Mouse (Mus musculus): ENCODE measurements at regions not wholly inside any gene's neighbourhood (a gene's known extent, or its start where the extent isn't known, plus 50 kb on each side); places are given as distances from the start of the nearest gene placed in this dataset.
A peak's percentile ranks its signal among the peaks of the same experiment; 100 is the strongest.

- Histone ChIP-seq H3K4me1 (no peaks in the 10 kb centered on the region), H3K27me3 (no peaks in the 10 kb centered on the region), H3K36me3 (ENCODE audit: poor library complexity, severe bottlenecking) (no peaks in the 10 kb centered on the region), H3K4me3 (no peak overlapping the region), H3K9me3 (replicated peaks) (no peaks in the 10 kb centered on the region), H3K9ac (no peak overlapping the region), H3K4me2 (no peak overlapping the region), H3K27ac (no peak overlapping the region)
- ATAC-seq: no peak
- 89% methylated on average over 6 of the region's 6 CpGs for WGBS
Measured at GRCm38 (mm10) chr13:26324633-26325032, 445.3 kb downstream of the Hdgfl1 start.

DNA sequence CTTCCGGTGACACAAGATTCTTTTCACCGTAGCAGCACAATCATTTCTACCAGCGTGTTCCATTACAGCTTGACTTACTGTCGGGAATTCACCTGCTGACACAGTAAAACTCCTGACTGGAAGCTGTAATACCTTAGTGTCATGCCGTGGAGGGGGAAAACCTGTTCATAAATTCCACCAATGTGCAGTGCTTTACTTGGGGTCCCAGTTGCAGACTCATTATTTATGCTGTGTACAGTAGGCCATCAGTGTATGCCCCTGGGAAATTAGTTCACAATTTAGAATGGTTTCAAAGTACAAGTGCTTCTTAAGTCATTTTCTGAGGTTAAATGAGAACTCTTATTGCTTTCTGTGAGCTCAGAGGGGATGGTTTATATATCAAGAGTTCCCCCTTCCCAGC is 451.4 kb downstream of the Hdgfl1 start:
- no peaks in the 10 kb centered on the region for H3K4me1 ChIP-seq
- no peak overlapping the region for H3K4me2 ChIP-seq
- WGBS: 89% methylated on average over 5 of the region's 5 CpGs
- no peak for ATAC-seq
- H3K36me3 ChIP-seq (ENCODE audit: poor library complexity, severe bottlenecking): no peaks in the 10 kb centered on the region
- no peaks in the 10 kb centered on the region for H3K27me3 ChIP-seq
- no peak overlapping the region for H3K27ac ChIP-seq
- H3K4me3 ChIP-seq: no peak overlapping the region
- no peaks in the 10 kb centered on the region for H3K9me3 ChIP-seq (replicated peaks)
- H3K9ac ChIP-seq: no peak overlapping the region

DNA sequence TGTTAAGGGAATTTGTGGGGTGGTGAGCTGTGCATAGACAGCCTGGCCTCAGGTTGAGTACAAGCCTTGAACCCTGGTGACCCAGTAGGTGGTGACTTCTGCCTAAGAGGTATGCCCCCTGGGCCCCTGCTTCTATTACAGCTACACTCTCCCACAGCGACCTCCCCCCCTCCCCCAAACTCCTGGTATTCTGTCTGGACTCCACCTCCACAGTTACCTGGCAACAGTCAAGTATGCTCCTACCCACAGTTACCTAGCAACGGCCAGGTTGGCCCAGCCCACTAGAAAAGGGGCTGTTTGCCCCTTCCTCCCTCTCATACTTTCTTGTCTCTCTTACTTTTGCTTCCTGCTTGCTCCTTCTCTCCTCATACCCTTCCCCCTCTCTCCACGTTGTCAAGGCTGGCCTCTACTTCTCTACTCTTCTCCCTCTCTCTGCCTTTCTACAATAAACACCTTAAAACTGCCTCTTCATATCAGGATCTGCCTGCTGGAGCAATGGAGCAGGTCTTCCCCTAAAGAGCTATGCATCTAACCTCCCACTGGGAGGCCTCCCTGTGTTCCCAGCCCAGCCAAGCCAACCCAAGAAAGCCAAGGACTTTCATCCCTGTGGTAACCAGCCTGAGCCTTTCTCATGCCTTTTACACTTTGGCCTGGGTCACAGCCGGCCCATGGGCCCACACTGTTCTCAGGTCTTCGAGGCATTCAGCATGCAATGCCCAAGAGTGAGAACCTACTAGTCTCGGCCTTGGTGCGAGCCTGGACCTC is 457.5 kb downstream of the Hdgfl1 start:
- H3K4me3 ChIP-seq: no peak overlapping the region

DNA sequence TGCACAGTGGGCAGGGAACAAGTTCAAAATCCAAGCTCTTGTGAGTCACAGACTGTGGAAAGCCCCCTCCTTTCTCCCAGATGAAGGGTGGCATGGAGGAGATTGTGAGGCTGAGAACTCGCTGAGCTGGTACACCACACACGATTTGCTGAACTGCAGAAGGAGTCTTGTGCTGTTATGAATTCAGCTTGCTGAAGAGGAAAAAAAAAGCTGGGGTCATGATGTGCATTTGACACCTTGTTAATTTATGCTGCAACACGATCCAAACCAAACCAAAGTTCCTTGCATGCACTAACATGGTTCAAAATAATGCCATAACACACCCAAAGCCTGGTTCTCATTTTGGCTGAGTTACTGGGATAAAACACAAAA is 485.9 kb downstream of the Hdgfl1 start:
- no peak overlapping the region for H3K9ac ChIP-seq
- no peak overlapping the region for H3K4me3 ChIP-seq
- H3K27me3 ChIP-seq: no peaks in the 10 kb centered on the region
- H3K36me3 ChIP-seq (ENCODE audit: poor library complexity, severe bottlenecking): no peaks in the 10 kb centered on the region
- ATAC-seq: no peak; the same call in 1 of the 2 replicates
- no peak overlapping the region for H3K4me2 ChIP-seq
- H3K9me3 ChIP-seq (replicated peaks): no peaks in the 10 kb centered on the region
- no peaks in the 10 kb centered on the region for H3K4me1 ChIP-seq
- H3K27ac ChIP-seq: no peak overlapping the region
- WGBS: 80% methylated on average over 3 of the region's 3 CpGs

More for the DNA sequence above, 457.5 kb downstream of the Hdgfl1 start:
- Histone ChIP-seq H3K36me3 (ENCODE audit: poor library complexity, severe bottlenecking) (no peaks in the 10 kb centered on the region), H3K9me3 (replicated peaks) (no peaks in the 10 kb centered on the region), H3K27me3 (no peaks in the 10 kb centered on the region), H3K9ac (no peak overlapping the region), H3K4me1 (no peaks in the 10 kb centered on the region), H3K27ac (no peak overlapping the region), H3K4me2 (no peak overlapping the region)
- ATAC-seq: 0 out of 2 replicates have a peak, but pooled peaks have one; percentile 16
- WGBS: 60% methylated on average over 7 of the region's 7 CpGs

GRCm38 (mm10) chr13:26283397-26284072 is 486.4 kb downstream of the Hdgfl1 start:
- H3K4me1 ChIP-seq: no peaks in the 10 kb centered on the region
- H3K36me3 ChIP-seq (ENCODE audit: poor library complexity, severe bottlenecking): no peaks in the 10 kb centered on the region
- peak; percentile 91 for ATAC-seq
- no peaks in the 10 kb centered on the region for H3K9me3 ChIP-seq (replicated peaks)
- H3K9ac ChIP-seq: no peak overlapping the region
- no peak overlapping the region for H3K4me2 ChIP-seq
- H3K4me3 ChIP-seq: no peak overlapping the region
- no peaks in the 10 kb centered on the region for H3K27me3 ChIP-seq
- WGBS: 67% methylated on average over 6 of the region's 6 CpGs
- H3K27ac ChIP-seq: no peak overlapping the region

- Histone ChIP-seq H3K4me1 (no peaks in the 10 kb centered on the region), H3K27me3 (no peaks in the 10 kb centered on the region), H3K27ac (no peak overlapping the region), H3K4me2 (no peak overlapping the region), H3K9ac (no peak overlapping the region), H3K36me3 (ENCODE audit: poor library complexity, severe bottlenecking) (no peaks in the 10 kb centered on the region), H3K9me3 (replicated peaks) (no peaks in the 10 kb centered on the region), H3K4me3 (no peak overlapping the region)
- ATAC-seq: no peak
- WGBS: 84% methylated on average over 3 of the region's 3 CpGs
Measured at GRCm38 (mm10) chr13:26282291-26282690, 487.7 kb downstream of the Hdgfl1 start.

DNA sequence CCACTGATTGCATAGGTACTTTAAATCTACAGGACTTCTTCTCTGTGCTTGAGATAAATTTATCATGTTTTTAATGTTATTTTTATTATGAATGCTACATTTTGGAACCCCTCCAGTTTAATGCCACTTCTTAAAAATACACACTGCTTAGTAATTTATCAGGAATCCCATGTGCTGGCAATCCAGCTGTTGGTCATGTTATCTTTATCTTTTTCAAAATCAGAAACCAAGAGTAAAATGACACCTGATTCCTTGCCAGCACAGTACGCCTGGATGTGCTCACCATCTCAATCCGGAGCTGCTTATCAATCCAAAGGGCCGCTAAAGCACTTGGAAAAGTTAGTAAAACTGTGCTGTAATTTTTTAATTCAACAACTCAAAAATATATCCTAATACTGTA is 497.1 kb downstream of the Hdgfl1 start:
- Histone ChIP-seq H3K9me3 (replicated peaks) (no peaks in the 10 kb centered on the region), H3K4me1 (no peaks in the 10 kb centered on the region), H3K4me3 (no peak overlapping the region), H3K27ac (no peak overlapping the region), H3K27me3 (no peaks in the 10 kb centered on the region), H3K4me2 (no peak overlapping the region), H3K9ac (no peak overlapping the region), H3K36me3 (ENCODE audit: poor library complexity, severe bottlenecking) (no peaks in the 10 kb centered on the region)
- ATAC-seq: no peak
- 95% methylated on average over 3 of the region's 3 CpGs for WGBS

- ATAC-seq: peak; percentile 59; the same call in 1 of the 2 replicates
- Histone ChIP-seq H3K4me1 (no peaks in the 10 kb centered on the region), H3K36me3 (ENCODE audit: poor library complexity, severe bottlenecking) (no peaks in the 10 kb centered on the region), H3K9me3 (replicated peaks) (no peaks in the 10 kb centered on the region), H3K4me3 (no peak overlapping the region), H3K4me2 (no peak overlapping the region), H3K27me3 (no peaks in the 10 kb centered on the region), H3K9ac (no peak overlapping the region), H3K27ac (no peak overlapping the region)
- 89% methylated on average over 2 of the region's 2 CpGs for WGBS
Measured at GRCm38 (mm10) chr13:26267501-26267900, 502.5 kb downstream of the Hdgfl1 start.

GRCm38 (mm10) chr13:26235941-26236340 is 534.0 kb downstream of the Hdgfl1 start:
- Histone ChIP-seq H3K9ac (no peak overlapping the region), H3K4me2 (no peak overlapping the region), H3K4me1 (no peaks in the 10 kb centered on the region), H3K9me3 (replicated peaks) (no peaks in the 10 kb centered on the region), H3K27me3 (no peaks in the 10 kb centered on the region), H3K36me3 (ENCODE audit: poor library complexity, severe bottlenecking) (no peaks in the 10 kb centered on the region), H3K27ac (no peak overlapping the region), H3K4me3 (no peak overlapping the region)
- WGBS: 64% methylated on average over 5 of the region's 5 CpGs
- no peak for ATAC-seq

- Histone ChIP-seq H3K36me3 (ENCODE audit: poor library complexity, severe bottlenecking) (no peaks in the 10 kb centered on the region), H3K27ac (no peak overlapping the region), H3K27me3 (no peaks in the 10 kb centered on the region), H3K4me1 (no peaks in the 10 kb centered on the region), H3K9ac (no peak overlapping the region), H3K4me2 (no peak overlapping the region), H3K9me3 (replicated peaks) (no peaks in the 10 kb centered on the region), H3K4me3 (no peak overlapping the region)
- WGBS: 91% methylated on average over 1 of the region's 1 CpGs
- no peak for ATAC-seq
Measured at GRCm38 (mm10) chr13:26234703-26235102, 535.3 kb downstream of the Hdgfl1 start.

- Histone ChIP-seq H3K27ac (no peak overlapping the region), H3K27me3 (no peaks in the 10 kb centered on the region), H3K9me3 (replicated peaks) (no peaks in the 10 kb centered on the region), H3K36me3 (ENCODE audit: poor library complexity, severe bottlenecking) (no peaks in the 10 kb centered on the region), H3K4me2 (no peak overlapping the region), H3K4me1 (no peaks in the 10 kb centered on the region), H3K9ac (no peak overlapping the region), H3K4me3 (no peak overlapping the region)
- WGBS: 81% methylated on average over 3 of the region's 3 CpGs
- ATAC-seq: no peak
Measured at GRCm38 (mm10) chr13:26217299-26217698, 552.7 kb downstream of the Hdgfl1 start.

DNA sequence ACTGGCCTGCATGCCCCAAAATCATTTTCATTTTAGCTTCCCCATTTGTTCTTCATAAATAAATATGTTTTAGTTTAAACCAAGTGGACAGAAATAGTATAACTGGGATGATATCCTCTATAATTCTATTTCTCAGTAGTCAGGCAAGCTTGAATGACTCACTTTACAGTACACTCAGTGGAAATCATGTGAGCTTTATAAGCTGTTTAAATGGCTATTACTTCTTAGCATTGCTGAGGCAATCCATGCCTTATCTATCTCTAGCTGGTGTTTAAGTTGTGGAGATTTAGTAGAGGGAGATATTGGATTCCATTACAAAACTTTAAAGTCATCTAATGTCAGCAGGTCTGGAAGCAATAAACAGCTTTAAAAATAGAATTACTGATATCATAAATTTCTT is 553.4 kb downstream of the Hdgfl1 start:
- H3K4me3 ChIP-seq: no peak overlapping the region
- no peak for ATAC-seq
- H3K27me3 ChIP-seq: no peaks in the 10 kb centered on the region
- no peak overlapping the region for H3K9ac ChIP-seq
- H3K4me1 ChIP-seq: no peaks in the 10 kb centered on the region
- no peaks in the 10 kb centered on the region for H3K36me3 ChIP-seq (ENCODE audit: poor library complexity, severe bottlenecking)
- H3K27ac ChIP-seq: no peak overlapping the region
- H3K4me2 ChIP-seq: no peak overlapping the region
- no peaks in the 10 kb centered on the region for H3K9me3 ChIP-seq (replicated peaks)

All from forebrain, embryonic 13.5 days (tissue).